Mouse (Mus musculus) midbrain, embryonic 11.5 days (tissue): ENCODE results near the gene Churc1. TPM values are rescaled to one million over a fixed set of nuclear protein-coding genes. Genes with fewer than 3 reads are reported as not detected.

Source experiments
- ATAC-seq: fragments of 200-750 bp; cut with Nextera tagmentation; 2 replicates; pipeline ENCODE4 v1.8.0; 2017; ENCODE audit warnings: moderate TSS enrichment, moderate library complexity; ENCODE audit not compliant: low FRiP score
- DNase-seq: peaks from one replicate; pipeline ENCODE4 v3.0.0; 2015; ENCODE audit warnings: low spot score; ENCODE audit errors: missing footprints
- H3K27ac ChIP-seq: fragments of 300-500 bp; sonication (generic); 2 replicates; pipeline ENCODE4 v1.5.1; 2014; ENCODE audit warnings: low read depth, low read length
- H3K27me3 ChIP-seq: fragments of 300-500 bp; sonication (generic); 2 replicates; pipeline ENCODE4 v1.6.1; 2014; ENCODE audit warnings: mild to moderate bottlenecking, low read length, moderate library complexity, mixed read lengths; ENCODE audit not compliant: control insufficient read depth, insufficient read depth
- H3K36me3 ChIP-seq: fragments of 300-500 bp; sonication (generic); 2 replicates; pipeline ENCODE4 v1.6.1; 2014; ENCODE audit warnings: mild to moderate bottlenecking, low read length, moderate library complexity, mixed read lengths; ENCODE audit not compliant: control insufficient read depth, insufficient read depth
- H3K4me1 ChIP-seq: fragments of 300-500 bp; sonication (generic); 2 replicates; pipeline ENCODE4 v1.6.1; 2014; ENCODE audit warnings: low read length; ENCODE audit not compliant: control insufficient read depth, insufficient read depth
- H3K4me2 ChIP-seq: fragments of 300-500 bp; sonication (generic); 2 replicates; pipeline ENCODE4 v1.6.1; 2014; ENCODE audit warnings: mild to moderate bottlenecking, moderate library complexity
- H3K4me3 ChIP-seq: fragments of 300-500 bp; sonication (generic); 2 replicates; pipeline ENCODE4 v1.5.1; 2014; ENCODE audit warnings: low read depth, low read length
- H3K9ac ChIP-seq: fragments of 300-500 bp; sonication (generic); 2 replicates; pipeline ENCODE4 v1.6.1; 2014; ENCODE audit warnings: low read length
- H3K9me3 ChIP-seq: fragments of 300-500 bp; sonication (generic); 2 replicates; pipeline ENCODE4 v1.6.1; 2016; ENCODE audit warnings: low read length; ENCODE audit not compliant: control insufficient read depth
- WGBS: fragments of 180-500 bp; shearing (Covaris S2); extraction: QIAGEN DNeasy Blood & Tissue Kit; methylation state at CpG from one replicate; pipeline ENCODE4 v1.1.7; 2014; 5-methylcytosine and 5-hydroxymethylcytosine counted together
- polyA plus RNA-seq: library from polyadenylated mRNA; unstranded; fragments of >200 nt; fragmentation: Nextera tagmentation; extraction: Ambion mirVana; gene quantifications from 2 replicates; pipeline ENCODE4 v1.2.1, GENCODE M21; 2014

The Churc1 gene
- polyA plus RNA-seq, 1 experiment from 2014 or later = 81.9 TPM

GRCm38 (mm10) chr12:76770841-76771500 lies 5.6 kb downstream of the Churc1 start:
- H3K27ac ChIP-seq = no peak overlapping the region
- H3K36me3 ChIP-seq = no peaks in the 10 kb centered on the region
- H3K9me3 ChIP-seq = no peaks in the 10 kb centered on the region
- H3K4me3 ChIP-seq = no peak overlapping the region
- DNase-seq = peak; percentile 60
- H3K27me3 ChIP-seq = no peaks in the 10 kb centered on the region
- 89% methylated on average over 5 of the region's 5 CpGs for WGBS
- no peak overlapping the region for H3K9ac ChIP-seq
- ATAC-seq = no peak
- peaks cover 2% of the 10 kb centered on the region; the same call in 1 of the 2 replicates for H3K4me1 ChIP-seq
- H3K4me2 ChIP-seq = no peak overlapping the region

- Histone ChIP-seq H3K9me3 (no peaks in the 10 kb centered on the region), H3K4me1 (no peaks in the 10 kb centered on the region), H3K9ac (no peak overlapping the region), H3K4me2 (no peak overlapping the region), H3K4me3 (no peak overlapping the region), H3K27me3 (no peaks in the 10 kb centered on the region), H3K36me3 (no peaks in the 10 kb centered on the region), H3K27ac (no peak overlapping the region)
- ATAC-seq (no peak), DNase-seq (peak; percentile 51)
- WGBS = 92% methylated on average over 5 of the region's 5 CpGs
Measured at GRCm38 (mm10) chr12:76771540-76771939, 6.2 kb downstream of the Churc1 start.

GRCm38 (mm10) chr12:76774652-76775051 lies 9.3 kb downstream of the Churc1 start:
- WGBS = 83% methylated on average over 3 of the region's 3 CpGs
- no peaks in the 10 kb centered on the region for H3K36me3 ChIP-seq
- H3K27me3 ChIP-seq = no peaks in the 10 kb centered on the region
- no peak overlapping the region for H3K4me3 ChIP-seq
- no peak for DNase-seq
- ATAC-seq = no peak
- no peak overlapping the region for H3K27ac ChIP-seq
- no peaks in the 10 kb centered on the region for H3K9me3 ChIP-seq
- no peak overlapping the region for H3K9ac ChIP-seq
- H3K4me2 ChIP-seq = no peak overlapping the region
- no peaks in the 10 kb centered on the region for H3K4me1 ChIP-seq

GRCm38 (mm10) chr12:76775132-76775531 lies 9.8 kb downstream of the Churc1 start:
- WGBS = 73% methylated on average over 4 of the region's 4 CpGs
- Histone ChIP-seq H3K4me1 (no peaks in the 10 kb centered on the region), H3K4me2 (no peak overlapping the region), H3K9me3 (no peaks in the 10 kb centered on the region), H3K27me3 (no peaks in the 10 kb centered on the region), H3K27ac (no peak overlapping the region), H3K36me3 (no peaks in the 10 kb centered on the region), H3K9ac (no peak overlapping the region), H3K4me3 (no peak overlapping the region)
- DNase-seq (peak; percentile 8), ATAC-seq (no peak)

GRCm38 (mm10) chr12:76776898-76777297 lies 11.6 kb downstream of the Churc1 start:
- Histone ChIP-seq H3K9me3 (no peaks in the 10 kb centered on the region), H3K9ac (no peak overlapping the region), H3K36me3 (no peaks in the 10 kb centered on the region), H3K27ac (no peak overlapping the region), H3K4me3 (no peak overlapping the region), H3K27me3 (no peaks in the 10 kb centered on the region), H3K4me1 (no peaks in the 10 kb centered on the region), H3K4me2 (no peak overlapping the region)
- ATAC-seq = no peak
- WGBS = 90% methylated on average over 5 of the region's 5 CpGs
- DNase-seq = peak; percentile 59

- H3K9me3 ChIP-seq = no peaks in the 10 kb centered on the region
- no peak overlapping the region for H3K27ac ChIP-seq
- no peak overlapping the region for H3K9ac ChIP-seq
- no peak overlapping the region for H3K4me3 ChIP-seq
- H3K4me1 ChIP-seq = no peaks in the 10 kb centered on the region
- no peaks in the 10 kb centered on the region for H3K36me3 ChIP-seq
- no peak overlapping the region for H3K4me2 ChIP-seq
- H3K27me3 ChIP-seq = no peaks in the 10 kb centered on the region
- no peak for ATAC-seq
- peak; percentile 39 for DNase-seq
Measured at GRCm38 (mm10) chr12:76777845-76778244, 12.5 kb downstream of the Churc1 start.

GRCm38 (mm10) chr12:76778305-76779083 lies 13.2 kb downstream of the Churc1 start:
- ATAC-seq = no peak
- WGBS = 87% methylated on average over 10 of the region's 10 CpGs

GRCm38 (mm10) chr12:76779951-76780350 lies 14.6 kb downstream of the Churc1 start:
- Histone ChIP-seq H3K9me3 (no peaks in the 10 kb centered on the region), H3K4me2 (no peak overlapping the region), H3K4me3 (no peak overlapping the region), H3K9ac (no peak overlapping the region), H3K36me3 (no peaks in the 10 kb centered on the region), H3K27ac (no peak overlapping the region), H3K4me1 (no peaks in the 10 kb centered on the region), H3K27me3 (no peaks in the 10 kb centered on the region)
- DNase-seq = no peak
- 82% methylated on average over 5 of the region's 5 CpGs for WGBS
- no peak for ATAC-seq

More at GRCm38 (mm10) chr12:76778305-76779083, 13.2 kb downstream of the Churc1 start:
- Histone ChIP-seq H3K27ac (no peak overlapping the region), H3K27me3 (no peaks in the 10 kb centered on the region), H3K4me1 (no peaks in the 10 kb centered on the region), H3K36me3 (no peaks in the 10 kb centered on the region), H3K9me3 (no peaks in the 10 kb centered on the region), H3K4me2 (no peak overlapping the region), H3K4me3 (no peak overlapping the region), H3K9ac (no peak overlapping the region)
- DNase-seq = peak; percentile 70
